Mouse (Mus musculus): ENCODE measurements at regions not wholly inside any gene's neighbourhood (a gene's known extent, or its start where the extent isn't known, plus 50 kb on each side); places are given as distances from the start of the nearest gene placed in this dataset.

DNA sequence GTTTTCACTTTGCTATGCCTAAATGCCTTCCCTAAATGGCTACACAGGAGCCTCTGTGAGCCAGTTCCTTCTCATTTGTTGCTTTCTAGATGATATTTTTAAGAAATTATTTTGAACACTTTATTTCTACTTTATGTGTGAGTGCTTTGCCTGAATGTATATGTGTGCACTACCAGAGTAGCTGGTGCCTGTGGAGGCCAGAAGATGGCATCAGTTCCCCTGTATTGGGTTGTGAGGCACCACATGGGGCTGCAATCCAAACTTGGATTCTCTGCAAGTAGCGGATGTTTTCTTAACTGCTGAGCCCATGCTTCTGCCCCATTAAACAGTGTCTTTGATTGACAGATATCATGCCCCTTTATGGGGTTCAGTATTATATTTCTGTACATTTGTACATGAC, 103.7 kb downstream of the Lyplal1 start:
- DNase-seq (ENCODE audit: extremely low spot score in 1 of 2, low spot score in 1 of 2): no peak

DNA sequence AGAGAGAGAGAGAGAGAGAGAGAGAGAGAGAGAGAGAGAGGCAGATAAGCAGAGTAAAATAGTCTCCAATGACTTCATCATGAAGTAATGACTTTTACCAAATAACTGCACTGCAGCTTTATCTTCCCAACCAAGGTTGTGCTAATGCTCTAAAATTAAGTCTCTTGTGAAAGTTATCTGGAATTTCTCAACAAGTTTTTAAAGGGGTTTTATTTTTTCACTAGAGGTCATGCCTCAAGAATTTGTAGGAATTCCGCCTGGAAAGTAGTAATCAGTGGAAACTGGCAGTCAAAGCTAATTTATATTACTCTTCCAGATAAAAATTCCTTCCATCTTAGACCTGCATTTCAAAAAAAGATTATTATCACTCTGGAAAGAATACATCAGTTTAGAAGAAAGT, 102.9 kb downstream of the Lyplal1 start:
- DNase-seq (ENCODE audit: extremely low spot score in 1 of 2, low spot score in 1 of 2): no peak

DNA sequence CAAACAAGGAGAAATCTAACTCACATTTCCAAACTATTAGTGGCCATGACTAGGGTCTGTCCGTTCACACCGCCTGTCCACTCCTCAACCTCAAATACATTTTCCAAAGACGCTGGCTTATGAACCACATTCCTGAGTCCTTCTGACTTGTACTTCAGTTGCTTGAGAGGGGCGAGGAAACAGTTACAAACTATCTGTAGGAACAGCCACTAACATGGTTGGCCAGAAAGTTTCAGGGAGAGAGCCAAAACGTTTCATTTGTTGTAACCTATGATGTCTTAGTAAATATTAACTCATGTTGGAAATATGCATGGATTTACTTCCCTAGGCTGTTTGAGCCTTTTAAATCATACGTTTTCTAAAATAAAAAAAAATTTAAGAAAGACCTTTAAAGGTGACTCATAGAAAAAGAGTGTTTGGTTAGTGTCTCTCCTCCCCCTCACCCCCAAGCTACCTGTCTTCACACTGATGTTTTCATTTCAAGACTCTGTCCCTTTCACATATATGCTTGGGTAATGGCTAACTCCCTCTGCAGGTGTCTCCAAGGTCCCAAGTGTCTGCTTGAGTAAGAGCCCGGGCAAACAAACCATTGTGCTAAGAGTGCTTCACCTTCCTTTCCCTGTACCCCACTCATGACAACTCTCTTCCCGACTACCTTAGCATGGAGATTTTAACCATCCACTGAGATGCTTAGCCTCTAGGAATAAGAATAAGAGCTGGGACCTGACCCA, 101.1 kb downstream of the Lyplal1 start:
- no peak for DNase-seq (ENCODE audit: extremely low spot score in 1 of 2, low spot score in 1 of 2)

DNA sequence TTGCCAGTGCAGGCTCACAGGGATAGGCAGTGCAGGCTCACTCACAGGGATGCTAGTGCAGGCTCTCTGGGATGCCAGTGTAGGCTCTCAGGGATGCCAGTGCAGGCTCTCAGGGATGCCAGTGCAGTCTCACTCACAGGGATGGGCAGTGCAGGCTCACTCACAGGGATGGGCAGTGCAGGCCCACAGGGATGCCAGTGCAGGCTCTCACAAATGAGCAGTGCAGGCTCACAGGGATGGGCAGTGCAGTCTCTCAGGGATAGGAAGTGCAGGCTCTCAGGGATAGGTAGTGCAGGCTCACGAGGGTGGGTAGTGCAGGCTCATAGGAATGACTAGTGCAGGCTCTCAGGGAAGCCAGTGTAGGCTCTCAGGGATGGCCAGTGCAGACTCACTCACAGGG, 99.6 kb downstream of the Lyplal1 start:
- no peak for DNase-seq (ENCODE audit: extremely low spot score in 1 of 2, low spot score in 1 of 2)

DNA sequence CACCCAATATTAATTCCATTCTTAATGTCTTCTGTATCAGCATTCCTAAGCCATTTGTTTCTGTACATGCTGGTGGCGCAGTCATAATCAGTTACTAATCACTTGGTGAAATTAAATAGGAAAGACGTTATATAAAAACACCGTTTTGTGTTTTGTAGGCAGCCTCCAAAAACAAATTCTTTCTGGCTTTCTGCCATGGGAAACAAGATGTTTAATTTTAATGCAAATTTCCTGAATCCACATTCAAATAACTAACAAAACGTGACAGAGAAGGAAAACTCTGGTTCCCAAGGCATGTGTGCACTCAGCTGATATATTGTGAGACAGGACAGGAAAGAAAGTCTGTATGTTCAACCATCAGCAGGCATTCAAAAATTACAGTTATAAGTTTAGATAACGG, 97.6 kb downstream of the Lyplal1 start:
- no peak for DNase-seq (ENCODE audit: extremely low spot score in 1 of 2, low spot score in 1 of 2)

DNA sequence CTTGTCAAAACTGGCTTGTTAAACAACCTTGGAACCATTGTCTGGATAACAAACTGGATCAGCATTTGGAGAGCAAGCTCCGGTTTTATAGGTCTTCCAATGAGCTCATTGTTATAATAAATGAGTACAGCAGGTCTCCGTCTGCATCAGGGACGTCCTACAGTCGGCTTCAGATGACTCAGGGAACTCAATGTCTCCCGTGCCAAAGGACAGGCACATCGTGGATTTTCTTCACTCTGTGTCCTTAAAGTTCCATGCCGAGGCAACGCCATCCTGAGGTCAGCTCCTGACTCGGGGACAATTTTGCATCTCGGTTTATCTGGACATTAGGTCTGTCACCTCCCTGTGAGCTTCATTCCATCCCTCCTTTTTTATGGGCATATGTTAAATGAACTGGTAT, 85.2 kb downstream of the Lyplal1 start:
- DNase-seq (ENCODE audit: extremely low spot score in 1 of 2, low spot score in 1 of 2): no peak

DNA sequence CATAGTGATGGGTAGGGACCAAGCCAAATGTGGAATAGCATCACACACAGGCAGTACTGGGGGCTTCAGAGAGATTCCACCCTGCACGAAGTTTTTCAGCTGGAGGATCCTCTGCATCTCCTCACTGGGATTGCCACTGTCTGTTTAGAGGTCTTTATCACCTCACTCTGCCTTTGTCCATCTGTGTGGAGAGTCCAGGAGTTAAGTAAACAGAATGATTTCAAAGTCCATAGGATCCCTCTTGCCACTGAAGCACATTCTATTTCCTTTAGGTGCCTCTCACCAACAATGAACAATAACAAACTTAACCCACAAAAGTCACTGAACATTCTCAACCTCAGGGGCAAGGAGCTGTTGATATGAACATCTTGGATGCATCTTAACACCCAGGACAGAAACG, 82.7 kb downstream of the Lyplal1 start:
- DNase-seq (ENCODE audit: extremely low spot score in 1 of 2, low spot score in 1 of 2): no peak
